Mouse (Mus musculus) forelimb bud, embryonic 11.5 days (tissue): Measurements from ENCODE around the gene Kcnq1.

Experiments used
- DNase-seq: peaks from one replicate; pipeline ENCODE4 v3.0.0-alpha.2; 2012; ENCODE audit warnings: low read depth, low spot score

The Kcnq1 gene

DNA sequence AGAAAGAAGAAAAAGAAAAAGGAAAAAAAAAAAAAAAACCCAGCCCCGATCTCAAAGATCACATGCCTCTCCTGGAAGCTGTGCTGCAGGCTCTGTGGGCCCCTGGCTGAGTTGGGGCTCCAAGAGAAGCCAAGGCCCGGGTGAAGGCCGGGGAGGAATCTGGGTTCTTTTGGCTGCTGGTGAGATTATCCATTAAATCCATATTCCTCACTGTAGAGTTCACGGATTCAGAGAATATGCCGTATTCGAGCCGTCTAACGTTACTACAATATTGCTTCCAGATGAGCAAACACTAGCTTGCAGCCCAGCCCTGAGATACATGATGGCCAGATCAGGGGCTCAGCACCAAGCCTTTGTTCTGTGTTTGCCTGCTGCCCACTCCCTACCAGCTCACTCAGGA is 204.7 kb downstream of the Kcnq1 start:
- DNase-seq, result no peak

GRCm38 (mm10) chr7:143311471-143311870 is 205.3 kb downstream of the Kcnq1 start:
- no peak for DNase-seq

DNA sequence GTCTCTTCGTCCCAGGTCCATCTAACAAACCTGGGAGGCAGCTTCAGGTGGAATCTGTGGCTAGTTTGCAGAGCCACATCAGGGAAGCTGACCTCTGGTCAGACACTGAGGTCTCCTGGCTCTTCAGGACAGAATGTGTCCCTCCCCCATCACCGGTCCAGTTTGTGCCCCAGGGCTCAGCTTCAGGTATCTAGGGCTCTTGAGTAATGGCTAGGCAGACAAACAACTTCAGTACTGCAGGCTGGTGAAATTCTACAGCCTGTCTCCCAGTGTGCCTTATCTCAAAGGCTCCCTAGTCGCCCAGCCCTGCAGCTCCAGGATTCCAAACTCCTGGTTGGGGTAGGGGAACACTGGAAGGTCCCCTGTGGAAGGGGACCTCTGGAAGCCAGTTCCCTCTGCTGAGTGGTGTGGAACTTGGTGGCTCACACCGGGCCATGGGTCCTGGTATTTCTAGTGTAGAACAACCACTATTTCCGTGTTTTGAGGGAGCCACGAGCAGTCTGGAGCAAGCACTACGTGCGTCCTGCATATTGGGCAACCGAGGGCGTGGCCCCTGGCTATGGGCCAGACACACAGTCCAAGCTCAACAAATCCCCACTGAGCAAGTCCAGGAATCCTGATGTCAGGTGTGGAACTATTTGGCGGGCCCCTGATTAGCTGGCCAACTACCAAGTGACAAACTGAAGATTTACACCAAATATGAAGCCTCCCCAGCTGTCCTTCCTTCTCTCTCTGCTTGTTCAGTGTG is 207.6 kb downstream of the Kcnq1 start:
- no peak for DNase-seq

GRCm38 (mm10) chr7:143318512-143318911 is 212.3 kb downstream of the Kcnq1 start:
- DNase-seq, result no peak

GRCm38 (mm10) chr7:143320367-143320766 is 214.2 kb downstream of the Kcnq1 start:
- no peak for DNase-seq

GRCm38 (mm10) chr7:143325051-143325450 is 218.9 kb downstream of the Kcnq1 start:
- DNase-seq, result no peak

DNA sequence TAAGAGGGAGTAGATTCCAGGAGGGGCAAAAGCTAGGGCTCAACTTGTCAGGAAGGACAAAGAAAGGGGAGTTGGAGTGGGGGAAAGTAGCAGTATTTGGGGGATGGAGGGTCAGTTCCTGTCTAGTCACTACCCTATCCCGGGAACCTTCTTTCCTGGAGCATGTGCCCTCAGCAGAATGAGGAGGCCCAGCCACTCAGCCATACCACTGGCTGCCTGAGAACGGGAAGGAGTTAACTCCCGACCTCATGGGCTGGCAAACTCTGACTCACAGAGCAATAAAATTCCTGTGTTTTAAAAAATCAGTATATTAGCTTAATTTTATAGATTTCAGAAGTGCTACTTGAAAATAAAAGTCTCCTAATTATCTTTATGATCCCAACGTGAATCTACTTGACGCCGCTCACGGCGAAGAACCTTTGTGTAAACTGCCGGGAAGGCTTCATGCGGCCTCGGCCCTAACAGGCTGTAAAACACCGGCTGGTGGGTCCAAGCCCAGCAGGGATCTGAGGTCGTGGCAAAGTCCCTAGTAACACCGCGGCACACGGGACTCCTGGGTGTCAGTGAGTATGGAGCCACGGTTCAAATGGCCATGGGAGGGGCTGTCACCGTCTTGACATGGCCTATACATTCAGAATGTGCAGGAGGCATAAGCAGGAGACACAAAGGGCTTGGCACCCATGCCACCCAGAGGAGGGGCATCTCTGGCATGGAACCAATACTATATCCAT is 222.2 kb downstream of the Kcnq1 start:
- no peak for DNase-seq

GRCm38 (mm10) chr7:143329110-143329810 is 223.1 kb downstream of the Kcnq1 start:
- no peak for DNase-seq

- no peak for DNase-seq
Measured at GRCm38 (mm10) chr7:143333040-143333439, 226.9 kb downstream of the Kcnq1 start.

DNA sequence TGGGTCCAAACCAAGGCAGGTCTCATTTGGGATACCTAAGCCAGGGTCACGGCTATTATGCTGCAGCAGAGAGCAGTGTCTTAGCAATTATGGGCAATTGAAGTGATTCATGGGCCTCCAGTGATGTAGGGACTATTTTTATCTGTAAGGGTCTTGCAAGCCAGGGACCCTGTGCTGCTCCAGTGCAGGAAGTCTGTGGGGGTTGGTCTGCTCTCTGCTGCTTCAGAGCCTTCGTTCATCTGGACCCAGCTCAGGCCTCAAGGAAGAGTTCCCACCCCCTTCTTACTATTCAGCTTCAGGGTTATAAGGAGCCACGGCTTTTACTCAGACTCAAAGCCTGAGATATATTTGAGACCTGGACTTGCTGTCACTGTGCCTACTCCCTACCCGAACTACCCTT is 227.4 kb downstream of the Kcnq1 start:
- DNase-seq, result no peak

GRCm38 (mm10) chr7:143338690-143339089 is 232.5 kb downstream of the Kcnq1 start:
- DNase-seq, result no peak

- DNase-seq, result no peak
Measured at GRCm38 (mm10) chr7:143340601-143341281, 234.6 kb downstream of the Kcnq1 start.

DNA sequence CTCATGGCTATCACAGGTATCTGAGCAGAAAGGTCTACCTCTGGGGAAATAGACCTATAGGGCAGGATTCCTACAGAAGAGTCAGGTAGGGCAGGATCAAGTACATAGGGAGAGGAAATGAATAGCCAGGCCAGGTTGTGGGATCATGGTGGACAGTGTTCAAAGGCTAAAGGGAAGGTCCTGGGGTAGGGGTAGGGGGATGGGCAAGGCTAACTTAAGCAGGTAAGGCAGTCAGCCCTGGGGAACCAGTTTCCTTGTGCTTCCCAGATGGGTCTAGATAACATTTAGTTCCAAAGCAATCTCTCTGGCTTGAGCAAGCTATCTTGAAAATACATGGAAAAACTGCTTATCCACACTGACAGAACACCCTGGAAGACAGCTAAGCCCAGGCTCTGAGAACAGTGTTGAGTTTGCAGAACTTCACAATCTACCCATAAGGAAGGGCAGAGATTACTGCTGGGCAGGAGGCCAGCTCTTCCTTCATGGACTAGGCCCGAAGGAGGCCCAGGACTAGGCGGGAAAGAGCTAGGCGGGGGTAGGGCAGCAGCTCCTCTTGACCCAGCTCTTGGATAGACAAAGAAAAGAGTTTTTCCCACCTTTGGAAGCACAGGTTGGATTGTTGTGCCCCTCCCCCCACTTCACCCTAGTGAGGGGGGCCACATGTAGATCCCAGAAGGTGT is 235.3 kb downstream of the Kcnq1 start:
- no peak for DNase-seq

DNA sequence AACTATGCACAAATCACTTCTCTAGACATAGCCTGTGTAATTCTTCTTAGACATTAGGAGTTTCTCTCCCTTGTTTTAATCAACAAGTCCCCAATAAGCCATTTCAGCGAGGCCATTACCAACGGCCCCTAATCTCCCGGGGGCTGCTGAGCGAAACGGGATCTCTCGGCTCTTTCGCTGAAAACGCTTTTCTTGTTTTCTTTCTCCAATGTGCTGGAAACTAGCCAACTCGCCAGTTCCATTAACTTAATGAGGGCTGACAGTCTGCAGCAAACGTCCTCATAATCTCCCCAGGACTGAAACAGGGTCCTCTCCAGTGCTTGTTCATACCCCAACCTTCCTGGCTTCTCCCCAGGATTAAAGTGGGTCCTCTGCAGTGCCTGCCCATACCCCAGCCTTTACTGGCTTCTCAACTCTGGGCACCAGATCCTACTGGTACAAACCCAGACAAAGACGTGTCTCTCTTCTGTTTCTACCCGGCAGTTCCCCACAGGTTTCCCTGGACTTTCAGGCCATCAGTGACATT is 237.7 kb downstream of the Kcnq1 start:
- no peak for DNase-seq

DNA sequence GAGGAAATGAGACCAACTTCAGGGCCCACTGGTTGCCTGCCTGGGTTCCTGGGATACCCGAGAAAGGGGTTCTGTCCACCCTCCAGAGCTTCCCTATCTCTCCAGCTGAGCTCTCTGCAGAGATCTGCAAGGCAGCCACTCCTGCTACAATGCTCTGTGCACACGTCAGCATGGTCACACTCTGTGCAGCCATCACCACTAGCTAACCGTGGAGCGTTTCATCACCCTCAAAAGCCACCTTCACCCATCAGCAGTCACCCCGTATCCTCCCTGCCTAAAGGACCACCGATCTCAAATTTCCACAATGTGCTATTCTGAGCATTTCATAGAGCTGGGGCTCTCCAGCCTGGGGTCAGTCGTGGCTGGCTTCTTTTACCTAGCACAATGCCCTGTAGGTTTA is 243.1 kb downstream of the Kcnq1 start:
- DNase-seq, result no peak

DNA sequence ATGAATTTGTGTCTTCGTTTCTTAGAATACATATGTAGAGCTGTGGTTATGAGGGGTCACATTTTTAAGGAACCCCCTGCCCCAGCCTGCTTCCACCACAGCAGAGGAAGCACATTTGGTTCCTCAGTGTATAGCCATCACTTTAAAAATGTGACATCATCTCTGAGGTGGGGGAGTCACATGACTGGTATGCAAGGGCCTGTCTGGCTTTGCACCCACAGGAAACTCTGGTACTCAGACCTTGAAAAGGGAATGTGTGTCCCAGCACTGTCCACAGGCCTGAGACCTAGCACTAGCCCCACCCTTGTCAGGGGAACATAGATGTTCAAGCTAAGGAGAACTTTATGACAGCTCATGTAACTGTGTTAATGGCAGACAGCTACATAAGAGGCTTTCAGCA is 243.7 kb downstream of the Kcnq1 start:
- DNase-seq, result no peak

- DNase-seq, result no peak
Measured at GRCm38 (mm10) chr7:143355831-143356230, 249.7 kb downstream of the Kcnq1 start.

GRCm38 (mm10) chr7:143357109-143357508 is 250.9 kb downstream of the Kcnq1 start:
- DNase-seq, result no peak

- DNase-seq, result no peak
Measured at GRCm38 (mm10) chr7:143357831-143358230, 251.7 kb downstream of the Kcnq1 start.

- no peak for DNase-seq
Measured at GRCm38 (mm10) chr7:143359762-143360161, 253.6 kb downstream of the Kcnq1 start.

GRCm38 (mm10) chr7:143360776-143361175 is 254.6 kb downstream of the Kcnq1 start:
- no peak for DNase-seq
